Mouse (Mus musculus) adrenal gland, postnatal 10 days (tissue): ENCODE measurements at regions not wholly inside any gene's neighbourhood (a gene's known extent, or its start where the extent isn't known, plus 50 kb on each side); places are given as distances from the start of the nearest gene placed in this dataset.

ENCODE experiments used
- DNase-seq: peaks from one replicate; pipeline ENCODE4 v3.0.0; 2021; ENCODE audit warnings: mixed read lengths

DNA sequence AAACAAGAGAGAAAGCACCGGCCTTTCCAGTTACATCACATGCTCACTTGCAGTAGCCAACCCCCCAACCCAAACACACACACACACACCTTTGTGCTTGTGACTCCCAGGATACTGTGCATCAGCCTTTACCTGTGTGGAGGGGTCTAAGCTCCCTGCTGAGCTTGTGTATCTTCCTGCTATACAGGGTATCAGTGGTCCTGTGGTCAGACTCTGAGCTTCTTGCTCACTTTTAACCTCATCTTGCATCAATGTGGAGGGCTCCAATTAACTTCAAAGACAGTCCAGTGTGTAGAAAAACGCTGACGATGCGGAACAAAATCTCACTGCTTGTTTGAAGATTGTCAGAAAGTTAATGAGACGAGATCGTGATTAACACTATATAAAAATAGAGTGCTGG is 71.4 kb upstream of the Gypa start:
- DNase-seq, result no peak

DNA sequence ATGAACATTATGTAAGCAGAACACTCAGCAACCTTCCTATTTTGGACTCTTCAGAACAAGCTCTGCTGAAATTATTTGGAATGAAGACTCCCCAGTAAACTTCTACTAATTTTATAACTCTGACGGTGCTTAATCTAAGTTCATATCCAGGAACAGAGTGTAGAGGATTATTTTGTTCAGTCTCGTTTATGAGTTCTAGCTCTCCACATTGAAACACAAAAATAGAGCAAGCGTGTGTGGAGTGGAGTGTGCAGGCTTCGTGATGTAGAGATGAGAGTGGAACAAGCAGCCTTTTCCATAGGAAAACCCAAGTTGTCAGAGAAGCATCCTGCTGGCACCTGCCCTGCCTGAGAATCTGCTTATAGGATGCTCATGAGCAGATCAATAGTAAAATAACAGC is 77.5 kb upstream of the Gypa start:
- no peak for DNase-seq

DNA sequence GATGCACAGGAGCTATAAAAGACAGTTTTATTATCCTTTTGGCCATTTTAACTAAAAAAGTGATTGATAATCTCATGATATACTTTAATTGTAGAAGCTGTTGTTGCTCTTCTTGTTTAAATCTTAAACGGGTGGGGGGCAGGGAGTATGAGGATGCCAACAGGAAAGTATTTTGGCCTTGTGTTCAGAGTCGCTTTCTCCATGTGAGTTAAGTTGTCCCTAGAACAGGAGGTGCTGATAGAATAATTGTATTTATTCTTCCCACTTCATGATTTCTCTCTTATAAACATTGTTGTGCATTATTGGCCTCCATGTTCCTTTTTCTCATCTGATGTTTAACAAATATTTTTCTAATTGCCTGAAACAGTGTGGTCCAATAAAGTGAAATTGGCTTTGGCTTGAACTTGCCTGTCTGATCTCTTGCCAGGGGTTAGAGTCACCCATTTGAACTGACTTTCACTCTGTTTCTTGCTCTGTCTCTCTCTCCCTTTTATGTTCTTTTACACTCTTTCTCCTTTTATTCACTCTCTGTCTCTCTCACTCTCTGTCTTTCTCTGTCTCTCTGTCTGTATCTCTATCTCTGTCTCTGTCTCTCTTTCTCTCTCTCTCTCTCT is 93.9 kb upstream of the Gypa start:
- no peak for DNase-seq

DNA sequence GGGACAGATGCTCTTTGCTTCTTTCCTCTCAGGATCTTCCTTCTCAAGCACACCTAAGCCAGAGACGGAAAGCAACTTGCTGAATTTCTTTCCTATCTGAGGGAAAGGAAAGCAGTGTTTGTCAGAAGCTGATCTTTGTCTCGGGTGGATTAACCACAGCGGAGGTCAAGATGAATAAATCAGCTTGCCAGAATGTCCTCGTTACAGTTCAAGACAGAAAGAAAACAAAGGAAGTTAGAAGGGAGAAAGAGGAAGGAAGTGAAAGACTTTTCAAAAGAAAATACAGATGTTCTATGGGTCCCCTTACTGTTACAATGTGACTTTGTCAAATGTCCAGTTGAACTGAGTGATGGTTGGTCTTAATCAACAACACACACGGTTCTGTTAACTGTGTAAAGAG is 98.6 kb upstream of the Gypa start:
- no peak for DNase-seq

DNA sequence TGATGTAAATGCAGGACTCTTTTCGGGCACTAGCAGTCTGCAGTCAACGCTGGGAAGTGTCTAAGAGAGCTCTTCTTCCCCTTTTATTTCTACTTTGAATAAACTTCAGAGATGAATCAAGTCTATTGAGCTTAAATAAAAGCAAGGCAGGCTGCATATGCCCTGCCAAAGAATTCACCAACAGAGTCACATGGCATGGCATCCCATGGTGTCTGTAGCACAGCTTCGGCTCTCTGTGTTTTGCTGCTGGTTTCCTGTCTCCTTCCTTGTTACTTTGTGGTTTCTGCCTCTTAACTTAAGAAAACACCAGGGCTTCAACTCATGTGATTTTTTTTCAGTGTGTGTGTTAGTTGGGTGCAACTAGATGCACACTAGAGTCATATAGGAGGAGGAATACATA is 100.5 kb upstream of the Gypa start:
- DNase-seq, result no peak

DNA sequence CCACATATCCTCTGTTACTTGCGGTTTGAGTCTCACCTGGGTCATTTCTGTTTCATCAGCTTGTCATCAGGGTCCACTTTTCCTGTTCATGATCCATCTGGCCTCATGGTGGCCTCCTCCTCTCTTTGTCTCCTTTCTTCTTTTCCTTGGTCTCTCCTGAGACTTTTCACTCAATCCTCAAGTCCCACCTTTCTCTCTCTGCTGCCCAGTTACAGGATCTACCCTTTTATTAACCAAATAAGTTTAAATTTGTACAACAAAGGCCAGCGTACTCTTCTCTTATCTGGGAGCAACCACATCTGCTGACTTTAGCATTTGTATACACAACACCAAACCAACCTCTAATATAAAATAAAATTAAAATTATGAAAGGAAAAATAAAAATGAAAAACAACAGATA is 124.4 kb upstream of the Gypa start:
- DNase-seq, result no peak

DNA sequence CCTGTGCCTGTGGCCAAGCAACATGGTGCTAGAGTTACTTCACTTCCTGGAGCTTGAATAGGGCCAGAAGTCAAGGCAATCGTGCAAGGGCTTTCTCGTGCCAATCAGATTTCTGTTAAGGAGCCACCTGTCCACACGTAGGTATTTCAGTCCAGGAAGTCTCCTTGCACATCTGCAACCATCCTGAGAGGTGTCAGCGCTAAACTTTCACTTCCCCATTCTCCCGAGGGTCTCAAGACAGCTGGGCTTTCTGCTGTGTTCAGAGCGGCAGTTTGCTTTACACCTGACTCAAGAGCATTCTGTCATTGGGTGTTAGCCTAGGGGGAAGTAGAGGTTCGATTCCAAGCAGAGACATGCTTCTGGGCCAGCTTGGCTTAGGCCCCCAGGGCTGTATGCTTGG is 129.5 kb upstream of the Gypa start:
- DNase-seq, result no peak

DNA sequence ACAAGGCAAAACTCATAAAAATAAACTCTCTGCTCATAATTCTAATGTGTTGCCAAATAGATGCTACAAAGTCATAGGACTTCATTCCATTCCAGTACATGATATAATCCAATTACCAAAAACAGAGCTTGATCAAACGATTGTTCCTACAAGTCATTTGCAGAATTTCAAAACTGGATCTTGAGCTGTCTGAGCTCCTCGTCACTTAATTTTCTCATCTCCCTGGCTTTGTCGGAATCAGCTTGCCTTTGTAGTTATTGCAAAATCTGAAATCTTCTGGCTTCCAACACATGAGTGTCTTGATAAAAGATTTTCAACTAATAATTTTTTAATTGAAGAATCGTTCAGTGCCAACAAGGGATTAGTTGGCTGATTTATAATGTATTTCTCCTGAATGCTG is 150.3 kb upstream of the Gypa start:
- no peak for DNase-seq

DNA sequence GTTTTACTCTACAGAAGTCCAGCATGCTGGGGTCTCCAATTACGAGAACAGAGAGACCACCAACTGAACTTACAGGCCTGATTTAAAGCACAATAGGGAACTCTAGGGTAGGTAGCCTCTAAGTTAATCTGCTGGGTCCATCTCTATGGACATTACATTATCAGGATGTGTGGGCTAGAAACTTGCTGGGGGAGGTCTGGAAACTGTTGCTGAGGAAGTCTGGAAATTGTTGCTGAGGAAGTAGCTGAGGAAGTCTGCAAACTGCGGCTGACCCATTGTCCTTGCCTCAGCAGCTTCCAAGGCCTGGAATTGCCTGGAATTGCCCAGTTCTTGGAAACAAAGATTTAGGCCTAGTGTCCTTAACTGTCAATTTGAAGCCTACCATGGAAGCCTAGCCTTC is 155.7 kb upstream of the Gypa start:
- no peak for DNase-seq

DNA sequence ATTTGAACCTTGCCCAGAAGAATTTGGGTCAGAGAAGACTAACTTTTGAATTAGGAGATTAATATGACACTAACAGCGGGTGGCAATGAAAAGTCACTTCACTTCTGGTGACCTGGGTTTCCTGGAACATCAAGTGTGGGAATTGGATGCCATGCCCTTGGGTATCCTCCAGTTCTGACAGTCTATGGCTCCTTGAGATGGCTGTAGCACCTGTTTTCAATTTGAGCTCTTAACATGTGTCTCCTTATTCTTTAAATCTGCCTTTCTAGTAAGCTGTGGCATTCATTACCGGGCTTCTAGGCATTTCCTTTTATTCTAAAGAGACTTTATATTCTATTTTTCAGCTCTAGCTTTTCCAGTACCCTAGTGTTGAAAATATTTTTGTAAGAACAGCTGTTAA is 164.9 kb upstream of the Gypa start:
- DNase-seq, result no peak

DNA sequence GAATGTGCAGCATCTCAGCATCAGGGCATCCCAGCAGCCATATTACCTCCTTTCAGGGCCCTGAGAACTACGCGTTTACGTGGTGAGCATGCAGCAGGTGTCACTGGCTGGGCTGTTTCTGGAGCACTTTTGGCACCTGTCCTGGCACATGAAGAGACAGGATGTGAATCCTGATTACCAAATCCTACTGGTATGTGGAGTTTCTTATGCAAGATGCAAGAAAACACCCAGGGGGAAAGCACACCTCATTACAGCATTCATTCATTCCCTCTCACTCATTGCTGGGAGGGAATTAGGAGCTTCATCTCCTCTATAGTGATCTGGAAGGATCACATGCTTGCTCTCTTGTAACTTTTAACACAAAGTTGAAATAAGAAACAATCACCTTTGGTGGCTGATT is 167.7 kb upstream of the Gypa start:
- no peak for DNase-seq

DNA sequence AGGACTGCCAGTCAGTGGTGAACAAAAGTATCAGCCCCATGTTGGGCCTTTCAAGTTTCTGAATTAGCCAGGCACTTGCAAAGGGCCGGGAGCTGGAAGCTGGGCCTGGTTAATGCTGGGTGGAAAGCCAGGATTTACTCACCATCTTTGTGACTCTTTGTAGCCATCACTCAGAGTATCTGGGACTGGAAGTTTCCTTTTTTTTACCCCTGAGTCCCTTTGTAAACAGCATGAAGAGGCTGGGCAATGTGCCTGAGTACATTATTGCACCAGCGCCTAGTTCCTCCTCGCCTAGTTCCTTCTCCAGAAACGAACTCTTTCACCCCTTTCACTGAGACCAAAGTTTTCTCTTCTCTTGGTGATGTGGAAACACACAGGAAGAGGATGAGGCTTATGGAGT is 168.4 kb upstream of the Gypa start:
- DNase-seq, result no peak

DNA sequence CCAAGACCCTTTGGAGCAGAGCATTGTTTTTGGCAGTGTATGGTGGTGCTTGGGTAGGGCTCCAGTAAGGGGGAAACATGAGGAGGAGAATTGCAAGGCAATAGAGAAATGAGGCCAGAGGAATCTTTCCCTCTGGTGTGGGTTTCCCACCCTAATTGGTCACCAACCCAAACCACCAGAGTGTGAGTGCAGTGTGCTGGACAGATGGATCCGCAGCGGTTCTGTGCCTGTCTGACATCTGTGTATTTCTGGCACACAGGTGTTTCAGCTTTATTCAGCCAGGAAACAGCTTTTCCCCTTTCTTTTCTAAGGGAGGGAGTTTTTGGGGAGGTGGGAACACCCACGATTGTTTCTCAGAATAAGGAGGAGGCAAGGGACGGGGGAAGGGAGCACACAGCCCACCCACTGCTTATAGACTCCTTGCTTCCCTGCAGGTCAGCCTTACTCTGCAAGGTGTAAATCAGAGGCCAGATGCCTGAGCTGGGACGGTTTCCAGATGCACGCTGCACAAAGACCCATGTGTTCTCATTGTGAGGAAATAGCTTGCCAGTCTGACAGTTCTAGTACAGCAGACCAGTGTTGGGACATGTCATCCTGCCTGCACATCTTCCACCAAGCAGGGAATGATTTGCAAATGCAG is 175.2 kb upstream of the Gypa start:
- no peak for DNase-seq

DNA sequence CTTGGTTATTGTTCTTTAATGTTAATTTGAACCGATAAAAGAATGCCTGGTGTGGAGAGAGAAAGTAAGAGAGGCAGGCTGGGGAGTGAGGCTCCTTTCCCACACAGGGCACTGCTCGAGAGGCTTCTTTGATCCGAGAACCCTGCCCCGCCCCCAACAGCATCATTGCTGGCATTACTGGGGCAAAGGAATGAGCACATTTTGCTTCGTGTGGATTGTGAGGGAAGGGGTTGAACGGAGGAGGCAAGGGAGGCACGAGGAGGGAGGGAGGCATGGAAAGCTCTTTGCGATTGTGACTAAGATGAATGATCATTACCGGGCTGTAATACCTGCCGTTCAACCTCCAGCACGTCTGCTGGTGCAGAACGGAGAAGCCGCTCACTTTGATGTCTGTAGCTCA is 178.2 kb upstream of the Gypa start:
- DNase-seq, result peak; percentile 67

DNA sequence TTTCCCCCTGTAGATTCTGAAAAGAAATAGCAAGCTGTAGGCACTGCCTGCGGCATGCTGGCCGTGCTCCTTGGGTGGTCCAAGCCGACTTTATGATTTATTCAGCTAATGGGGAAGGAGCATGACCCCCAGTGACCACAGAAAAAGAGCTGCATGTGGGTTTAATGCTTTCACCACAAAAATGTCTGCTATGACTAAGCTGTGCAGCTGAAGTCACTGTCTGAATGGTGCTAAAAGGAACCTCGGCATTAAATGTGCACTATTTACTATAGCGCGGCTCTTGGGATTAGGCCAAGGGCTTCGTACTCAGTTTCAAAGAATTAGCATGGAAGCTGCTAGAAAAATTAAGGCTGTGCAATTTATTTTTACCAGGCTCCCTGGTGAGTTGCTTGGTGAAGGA is 178.8 kb upstream of the Gypa start:
- DNase-seq, result peak; percentile 18

DNA sequence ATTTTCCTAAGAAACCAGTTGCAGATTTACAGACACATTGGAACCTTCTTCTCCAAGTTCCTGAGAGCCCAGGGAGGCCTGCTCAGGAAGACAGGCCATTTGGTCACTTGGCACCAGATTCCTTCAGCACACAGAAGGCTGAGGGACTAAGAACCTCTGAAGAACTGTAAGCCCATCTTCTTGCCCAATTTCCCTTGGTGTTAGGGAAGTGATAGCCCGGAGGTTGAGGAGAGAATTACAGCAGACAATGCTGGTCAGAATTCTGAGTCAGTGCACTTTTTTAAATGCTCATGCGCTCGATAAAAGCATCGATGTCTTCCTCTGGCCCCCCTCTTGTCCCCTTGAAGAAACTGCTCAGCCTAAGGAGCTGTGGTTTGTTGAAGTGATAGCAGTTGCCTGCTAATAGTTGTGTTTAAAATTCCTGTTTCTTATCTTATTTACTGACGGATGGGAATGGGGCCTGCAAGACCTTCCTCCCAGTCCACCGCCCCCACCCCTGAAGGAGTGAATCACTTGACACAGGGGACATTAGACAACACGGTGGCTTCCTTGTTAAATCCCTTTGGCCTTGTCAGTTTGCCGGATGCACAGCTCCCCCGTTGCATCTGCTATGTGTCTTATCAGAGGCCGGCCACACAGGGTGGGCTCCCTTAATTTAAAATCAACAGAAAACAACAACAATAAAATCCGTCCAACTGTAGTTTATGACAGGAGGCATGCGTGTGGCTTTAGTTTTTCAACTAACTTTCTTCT is 179.5 kb upstream of the Gypa start:
- peak; percentile 6 for DNase-seq

DNA sequence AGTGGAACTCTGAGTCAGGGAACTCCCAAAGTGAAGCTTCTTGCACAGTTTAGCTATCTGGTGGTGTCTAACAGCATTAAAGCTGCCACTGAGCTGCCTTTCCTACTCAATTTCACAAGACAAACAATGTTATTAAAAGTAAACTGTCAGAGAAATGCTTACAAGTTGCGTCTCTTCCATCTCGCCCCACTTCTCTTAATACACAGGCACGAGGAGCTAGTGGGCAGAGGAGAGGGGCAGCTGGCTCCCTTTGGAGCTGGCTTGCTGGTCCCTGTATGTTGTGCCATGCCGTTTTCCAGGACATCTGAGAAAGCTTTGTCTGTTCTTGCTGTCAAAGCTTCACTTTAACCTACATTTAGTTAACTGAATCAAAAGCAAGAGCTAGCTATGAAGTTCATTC is 185.8 kb upstream of the Gypa start:
- DNase-seq, result no peak

DNA sequence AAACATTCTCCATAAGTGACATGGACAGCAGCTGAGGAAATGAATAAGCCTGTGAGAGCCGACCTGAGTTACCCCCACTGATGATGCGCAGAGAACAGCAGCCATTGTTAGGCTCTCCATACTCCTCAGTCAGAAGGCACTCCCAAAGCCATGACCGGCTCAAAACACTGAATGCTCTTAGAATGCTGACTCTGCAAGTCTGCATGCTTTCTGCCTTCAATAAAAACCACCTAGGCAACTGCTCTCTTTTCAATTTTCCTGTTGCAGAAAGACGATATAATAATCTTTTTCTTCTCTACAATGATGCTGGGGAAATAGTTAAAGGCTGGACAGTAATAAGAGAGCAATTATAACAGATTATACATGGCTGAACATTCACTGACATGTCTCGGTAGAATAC is 195.0 kb upstream of the Gypa start:
- no peak for DNase-seq

DNA sequence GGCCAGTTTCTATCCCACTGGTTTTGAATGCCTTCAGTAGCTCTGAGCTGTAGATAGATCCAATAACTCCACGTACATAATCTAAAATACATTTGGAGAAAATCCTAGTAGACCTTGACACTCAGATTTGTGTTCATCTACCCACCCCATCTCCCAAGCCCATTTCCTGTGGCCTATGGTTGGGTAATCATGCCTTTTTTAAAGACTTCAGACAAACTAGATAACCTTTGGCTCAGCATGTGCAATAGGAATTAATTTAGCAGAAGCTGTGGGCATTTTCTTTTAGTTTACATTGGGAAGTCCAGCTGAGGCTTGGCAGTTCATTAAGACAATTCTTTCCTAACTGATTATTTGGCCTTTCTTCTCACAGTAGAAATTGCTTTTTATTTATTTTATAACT is 203.3 kb upstream of the Gypa start:
- DNase-seq, result no peak

DNA sequence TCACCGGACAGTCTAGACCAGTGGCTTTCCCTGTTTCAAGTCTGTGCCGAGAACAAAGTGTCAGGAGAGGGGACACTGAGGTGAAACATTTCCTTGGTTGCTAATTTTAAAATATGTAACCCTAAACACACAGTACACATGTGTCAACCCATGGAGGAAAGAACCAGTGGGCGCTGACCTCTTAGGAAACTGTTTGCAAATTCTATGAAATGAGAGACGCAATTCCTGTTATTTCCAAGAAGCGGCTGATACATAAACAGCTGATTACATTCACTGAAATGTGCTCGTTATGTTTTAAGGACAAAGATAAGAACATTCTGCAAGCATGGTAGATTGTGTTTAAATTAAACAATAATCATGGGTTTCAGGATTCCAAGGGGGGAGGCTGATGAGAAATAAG is 204.3 kb upstream of the Gypa start:
- DNase-seq, result no peak

DNA sequence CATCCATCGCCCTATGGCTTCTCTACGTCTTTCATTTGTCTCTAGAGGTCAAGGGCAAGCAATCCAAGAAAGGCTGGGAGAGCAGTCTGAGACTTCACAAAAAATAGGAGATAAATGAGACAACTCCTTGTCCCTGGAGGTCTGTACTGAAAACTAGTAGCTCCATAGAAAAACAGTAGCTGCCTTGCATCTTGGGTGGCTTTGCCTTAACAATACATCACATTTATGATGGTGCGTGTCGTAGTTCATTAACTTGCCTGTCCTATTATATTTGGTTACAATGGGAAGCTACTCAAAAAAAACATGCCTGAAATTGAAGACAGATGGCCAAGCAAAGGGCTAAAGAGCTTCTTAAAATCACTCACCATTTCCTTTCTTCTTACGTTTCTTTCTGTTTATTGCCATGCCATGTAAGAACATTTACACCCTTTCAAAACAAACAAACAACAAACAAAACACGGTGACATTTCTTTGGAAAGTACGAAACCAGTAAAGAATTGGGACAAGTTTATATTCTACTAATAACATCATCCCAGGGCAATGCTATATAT is 211.2 kb upstream of the Hhip start:
- no peak for DNase-seq

DNA sequence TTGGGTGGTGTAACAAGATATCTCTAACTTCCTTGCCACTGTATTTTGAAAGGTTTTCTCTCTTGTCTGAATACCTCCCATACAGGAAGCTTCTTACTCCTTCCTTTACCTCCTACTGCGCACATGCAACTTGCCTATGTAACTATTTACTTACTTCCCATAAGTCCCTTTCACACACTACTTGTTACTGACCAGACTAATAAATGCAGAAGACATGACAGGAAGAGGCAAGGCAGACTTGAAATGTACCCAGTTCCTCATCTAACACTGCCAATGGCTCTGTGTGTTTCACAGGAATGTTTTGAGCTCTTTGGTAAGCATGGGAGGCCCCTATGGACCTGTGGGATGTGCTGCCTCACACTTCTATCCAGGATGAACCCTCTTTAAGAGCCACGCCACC is 207.1 kb upstream of the Hhip start:
- DNase-seq, result no peak

DNA sequence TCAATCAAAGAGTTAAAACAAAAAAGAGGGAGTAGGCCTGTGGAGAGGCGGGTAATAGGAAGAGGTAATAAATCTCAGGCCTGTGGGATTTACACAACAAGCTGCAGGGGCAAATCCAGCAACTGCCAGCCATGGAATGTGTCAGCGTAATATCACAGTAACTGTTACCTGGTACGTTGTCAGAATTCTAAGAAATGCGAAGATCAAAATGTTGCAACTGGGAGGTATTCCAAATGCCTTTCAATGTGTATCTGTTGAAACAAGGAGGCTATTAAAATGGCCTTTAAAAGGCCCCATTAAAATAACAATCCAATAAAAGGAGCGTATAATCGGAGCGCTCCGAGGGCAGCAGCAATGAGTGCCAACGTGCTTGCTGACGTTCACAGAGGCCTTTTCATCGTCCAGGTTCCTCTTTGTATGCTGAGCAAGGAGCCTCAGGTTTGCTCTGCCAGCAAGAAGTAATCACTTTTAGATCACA is 205.7 kb upstream of the Hhip start:
- DNase-seq, result no peak

DNA sequence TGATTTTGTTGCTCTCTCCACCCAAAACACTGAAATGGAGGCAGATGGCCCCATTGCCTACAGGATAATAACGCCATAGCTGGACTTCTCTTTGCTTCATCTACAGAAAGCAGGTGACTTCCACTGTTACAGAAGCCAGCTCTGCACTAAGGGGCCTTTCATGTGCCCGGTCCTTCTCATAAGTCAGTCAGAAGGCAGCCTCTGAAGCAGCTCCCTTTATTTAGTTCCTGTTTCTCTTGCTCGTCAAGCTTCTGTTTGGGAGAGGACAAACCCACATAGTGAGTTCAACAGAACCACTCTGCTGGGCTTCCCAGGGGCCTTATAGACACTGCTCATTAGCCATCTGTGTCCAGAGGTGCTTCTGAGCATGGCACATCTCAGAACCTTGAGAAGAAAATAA is 205.1 kb upstream of the Hhip start:
- DNase-seq, result no peak
